Mouse (Mus musculus): ENCODE results near the gene Gucy1a1. TPM values are rescaled to one million over a fixed set of nuclear protein-coding genes. Genes with fewer than 3 reads are reported as not detected.
"Not testable (repeated sequence)": the region's sequence is repeated elsewhere in the genome, so short reads cannot be mapped to it uniquely, and the experiment has no call there.

Gene Gucy1a1
- 10 to 100 TPM; 77.6 to 78.0 TPM for total RNA-seq (2021)
- long read RNA-seq, experiment 1, full-length matches to known transcripts: 24 of 31 reads
- long read RNA-seq, experiment 1, partial matches to known transcripts: 4 of 31 reads
- long read RNA-seq, experiment 1, other reads (novel, unspliced or antisense): 3 of 31 reads
- long read RNA-seq, experiment 2, full-length matches to known transcripts: 24 of 32 reads
- long read RNA-seq, experiment 2, partial matches to known transcripts: 4 of 32 reads
- long read RNA-seq, experiment 2, other reads (novel, unspliced or antisense): 4 of 32 reads

DNA sequence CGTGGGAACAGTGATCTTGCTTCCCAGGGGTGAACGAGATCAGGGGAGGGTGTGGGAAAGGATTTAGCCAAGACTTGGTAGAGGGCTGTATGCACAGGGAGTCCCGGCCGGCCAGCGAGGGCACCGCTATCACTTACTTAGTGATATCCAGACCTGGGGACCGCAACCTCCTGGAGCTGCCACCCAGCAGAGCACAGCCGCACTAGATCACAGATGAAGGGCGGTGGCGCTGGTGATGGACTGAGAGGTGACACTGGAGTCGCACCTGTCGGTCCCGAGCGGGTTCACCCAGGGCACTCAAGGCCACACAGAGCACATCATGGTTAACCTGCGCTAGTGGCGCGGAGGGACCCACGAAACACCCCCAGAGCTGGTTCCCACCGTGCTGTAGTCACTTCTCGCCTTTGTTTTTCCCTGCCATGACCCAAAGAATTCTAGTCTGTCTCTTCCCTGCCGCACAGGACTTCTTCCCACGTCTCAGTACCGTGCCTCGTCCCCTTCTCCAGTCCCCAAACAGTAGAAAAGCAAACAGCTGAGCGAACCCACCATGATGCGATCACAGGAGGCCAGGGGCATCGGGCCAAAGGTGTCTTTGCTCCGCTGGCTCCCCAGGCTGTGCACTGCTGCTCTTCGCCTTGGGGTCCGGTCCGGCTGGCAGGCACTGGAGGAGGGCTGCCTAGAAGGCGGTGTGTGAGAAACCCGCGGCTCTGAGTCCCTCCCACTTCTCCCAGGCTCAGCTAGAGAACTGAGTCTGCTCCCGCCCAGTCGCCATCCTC is at the start of gene Gucy1a1:
Gene Gucy1a1, minus strand, starts transcription at position 664 of the 776 bp plus-strand sequence.
- intact Hi-C loops (cut with DNase I): loop anchor here (10.0 kb wide), 1 partner anchor 189 kb away; no protein-coding TSS in a partner anchor
- DNase-seq (ENCODE audit: low spot score in 2 of 2): peak; percentile 67

DNA sequence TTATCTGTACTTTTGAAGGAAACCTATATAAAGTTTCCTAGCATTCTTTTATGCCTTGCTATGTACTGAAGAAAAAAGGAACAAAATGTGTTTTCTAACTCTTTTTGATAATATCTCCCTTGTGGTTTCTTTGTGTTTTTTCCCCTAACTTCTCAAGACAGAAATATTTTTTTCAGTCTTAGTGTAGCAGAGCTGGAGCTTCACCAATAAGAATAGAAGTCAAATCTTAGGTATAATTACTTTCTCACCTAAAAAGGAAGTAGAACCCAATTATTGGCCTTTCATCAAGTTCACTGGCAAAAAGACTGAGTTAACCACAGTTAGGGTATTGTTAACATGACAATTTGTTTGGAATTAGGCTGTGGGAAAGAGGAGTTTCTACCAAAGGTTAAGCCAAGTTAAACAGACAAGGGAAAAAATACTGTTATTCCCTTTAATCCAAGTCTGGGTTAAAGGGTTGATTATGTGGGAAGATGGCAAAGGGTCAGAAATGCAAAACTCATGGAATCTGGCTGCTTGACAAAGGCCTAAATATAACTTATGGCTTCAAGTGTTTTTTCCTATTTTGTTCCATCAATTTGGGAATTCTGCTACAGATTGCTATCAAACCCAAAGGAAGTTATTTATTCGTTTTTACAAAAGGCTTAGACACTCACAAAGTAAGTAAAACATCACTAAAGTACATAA is 46.1 kb upstream of the Gucy1a1 start:
- intact Hi-C loops (cut with DNase I): loop anchor here (10.0 kb wide), 1 partner anchor 123 kb away; no protein-coding TSS in a partner anchor
- no peak for DNase-seq (ENCODE audit: low spot score in 2 of 2)

DNA sequence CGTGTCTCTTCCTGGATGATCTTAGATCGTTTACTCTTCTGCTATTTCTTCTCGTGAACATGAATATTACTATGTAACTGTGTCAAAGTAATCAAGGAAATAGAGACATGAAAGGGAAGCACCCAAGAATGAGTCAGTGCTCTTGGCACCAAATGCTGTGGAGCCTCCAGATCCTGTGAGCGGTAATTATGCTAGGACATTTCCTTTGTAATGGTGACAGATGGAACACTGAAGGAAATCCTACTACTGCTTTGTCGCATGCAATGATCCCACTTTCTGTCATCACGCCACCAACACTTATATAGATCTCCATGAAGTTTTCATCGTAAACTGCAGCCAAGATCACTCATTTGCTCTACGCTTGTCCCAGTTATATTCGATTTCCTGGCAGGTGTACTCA is 40.0 kb upstream of the Gucy1a1 start:
- peak; percentile 40 to 68 for DNase-seq (ENCODE audit: low spot score in 2 of 2)

DNA sequence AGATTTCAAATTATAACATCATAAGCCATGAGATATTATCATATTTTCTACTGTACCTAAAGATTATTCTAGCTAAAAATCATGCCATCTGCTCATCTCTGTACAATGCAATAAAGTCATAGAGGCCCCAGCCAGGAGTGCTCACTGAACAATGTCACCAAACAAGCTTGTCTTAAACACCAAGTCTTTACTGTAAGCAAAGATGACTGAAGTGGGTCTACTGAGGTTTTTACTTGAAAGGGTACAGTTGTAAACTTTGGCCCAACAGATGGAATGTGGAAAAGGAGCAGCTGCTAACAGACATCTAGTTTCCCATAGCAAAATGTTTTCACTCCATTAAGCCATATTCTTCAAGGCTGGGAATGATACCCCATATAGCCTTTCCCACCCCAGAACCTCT is 35.9 kb upstream of the Gucy1a1 start:
- no peak for DNase-seq (ENCODE audit: low spot score in 2 of 2)
- intact Hi-C loops (cut with DNase I): no loop called here

More for the DNA sequence above, 40.0 kb upstream of the Gucy1a1 start:
- intact Hi-C loops (cut with DNase I): no loop called here

DNA sequence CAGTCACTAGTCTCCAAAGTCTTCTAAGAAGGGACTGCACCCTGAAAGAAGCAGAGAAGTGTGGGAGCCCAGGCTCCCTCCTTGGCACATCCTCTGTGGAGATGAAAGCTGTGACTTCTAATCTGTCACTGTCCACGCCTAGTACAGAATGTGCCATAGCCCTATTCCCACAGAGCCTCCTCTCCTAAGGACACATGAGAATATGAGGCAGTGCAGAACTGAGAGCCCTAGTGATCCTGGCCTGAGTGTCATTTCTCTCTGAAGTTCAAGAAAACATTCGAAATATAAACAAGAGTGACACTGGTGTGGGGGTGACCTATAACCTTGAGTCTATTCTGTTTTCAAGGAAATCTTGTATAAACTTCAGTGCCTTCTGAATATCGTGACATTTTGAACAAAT is 34.7 kb upstream of the Gucy1a1 start:
- intact Hi-C loops (cut with DNase I): no loop called here
- no peak for DNase-seq (ENCODE audit: low spot score in 2 of 2)

DNA sequence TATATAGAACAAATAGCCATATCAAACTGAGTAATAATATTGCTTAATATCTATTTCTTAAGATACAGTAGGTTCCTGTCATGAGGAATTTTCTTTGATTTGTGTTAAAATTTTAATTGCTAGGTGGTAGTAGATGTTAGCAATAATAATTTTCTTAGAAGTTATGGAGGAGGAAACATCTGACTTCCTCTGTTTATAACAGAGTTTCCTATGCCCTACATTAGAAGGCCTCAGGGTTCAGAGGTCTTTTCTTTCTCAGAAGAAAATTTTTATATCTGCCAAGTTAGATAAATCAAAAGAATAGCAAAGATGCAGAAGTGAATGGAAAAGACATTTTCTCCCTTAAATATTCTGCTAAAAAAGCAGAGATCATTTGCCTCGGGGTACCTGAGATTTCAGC is 29.9 kb upstream of the Gucy1a1 start:
- no peak for DNase-seq (ENCODE audit: low spot score in 2 of 2)
- intact Hi-C loops (cut with DNase I): no loop called here

DNA sequence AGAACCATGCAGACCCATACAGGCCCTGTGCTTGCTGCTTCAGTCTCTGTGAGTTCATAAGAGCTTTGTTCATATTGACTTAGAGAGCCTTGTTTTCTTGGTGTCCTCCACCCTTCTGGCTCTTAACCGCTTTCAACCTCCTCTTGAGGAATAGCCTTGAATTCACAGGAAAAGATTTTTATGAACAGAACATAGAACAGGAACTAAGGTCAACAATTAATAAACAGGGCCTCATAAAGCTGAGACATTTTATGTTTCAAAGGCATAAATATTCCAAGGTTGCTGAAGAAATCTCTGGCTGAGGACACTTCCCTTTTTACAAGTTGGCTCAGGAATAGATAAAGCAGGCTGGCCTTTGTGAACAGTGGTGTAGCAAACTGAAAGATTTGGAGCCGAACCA is 21.5 kb upstream of the Gucy1a1 start:
- intact Hi-C loops (cut with DNase I): no loop called here

DNA sequence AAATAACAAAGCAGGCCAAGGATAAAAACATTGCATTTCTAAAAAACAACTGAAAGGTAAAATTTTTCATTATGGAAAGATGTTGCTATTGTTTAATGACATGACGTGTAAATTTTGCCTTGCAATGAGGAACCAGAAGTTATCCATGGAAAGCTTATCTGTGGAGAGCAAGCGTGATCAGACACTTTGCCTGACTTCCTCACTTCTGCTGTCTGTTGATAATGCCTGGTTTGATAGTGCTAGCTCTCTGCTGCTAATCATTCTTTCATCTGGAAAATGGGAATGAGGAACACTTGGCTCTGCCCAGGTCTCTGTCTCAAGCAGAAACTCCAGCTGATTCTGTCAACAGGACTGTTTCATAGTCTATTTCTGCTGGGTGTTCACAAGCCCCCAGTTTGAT is 20.3 kb upstream of the Gucy1a1 start:
- intact Hi-C loops (cut with DNase I): no loop called here
- DNase-seq (ENCODE audit: low spot score in 2 of 2): no peak

More for the DNA sequence above, 21.5 kb upstream of the Gucy1a1 start:
- no peak for DNase-seq (ENCODE audit: low spot score in 2 of 2)

DNA sequence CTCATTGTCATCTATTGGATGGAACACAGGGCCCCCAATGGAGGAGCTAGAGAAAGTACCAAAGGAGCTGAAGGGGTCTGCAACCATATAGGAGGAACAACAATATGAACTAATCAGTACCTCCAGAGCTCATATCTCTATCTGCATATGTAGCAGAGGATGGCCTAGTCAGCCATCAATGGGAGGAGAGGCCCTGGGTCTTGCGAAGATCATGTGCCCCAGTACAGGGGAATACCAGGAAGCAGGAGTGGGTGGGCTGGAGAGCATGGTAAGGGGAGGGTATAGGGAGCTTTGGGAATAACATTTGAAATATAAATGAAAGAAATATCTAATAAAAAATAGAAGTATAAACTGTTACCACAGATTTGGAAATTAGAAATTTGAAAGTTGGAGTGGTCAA is 17.4 kb upstream of the Gucy1a1 start:
- intact Hi-C loops (cut with DNase I); DNase-seq (ENCODE audit: low spot score in 2 of 2): not testable (repeated sequence)

DNA sequence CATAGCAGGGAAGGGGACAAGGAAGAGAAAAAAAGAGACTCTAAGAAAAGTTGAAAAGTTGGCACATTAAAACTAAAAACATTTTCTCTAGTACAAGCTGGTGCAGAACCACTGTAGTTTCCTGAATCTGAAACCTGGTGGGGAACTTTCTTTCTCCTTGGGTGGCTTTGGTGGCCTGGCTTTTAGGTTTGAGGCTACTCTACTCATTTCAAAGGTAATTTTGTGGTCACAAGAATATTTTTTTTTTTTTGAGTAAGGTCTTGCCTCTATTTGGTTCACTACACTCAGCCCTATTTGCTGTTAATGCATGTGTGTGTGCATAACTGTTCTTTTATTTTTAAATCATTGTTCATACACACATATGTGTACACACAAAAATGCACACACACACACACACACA is 389 bp upstream of the Gucy1a1 start:
- intact Hi-C loops (cut with DNase I): loop anchor here (10.0 kb wide), 1 partner anchor 189 kb away; no protein-coding TSS in a partner anchor
- no peak for DNase-seq (ENCODE audit: low spot score in 2 of 2)

DNA sequence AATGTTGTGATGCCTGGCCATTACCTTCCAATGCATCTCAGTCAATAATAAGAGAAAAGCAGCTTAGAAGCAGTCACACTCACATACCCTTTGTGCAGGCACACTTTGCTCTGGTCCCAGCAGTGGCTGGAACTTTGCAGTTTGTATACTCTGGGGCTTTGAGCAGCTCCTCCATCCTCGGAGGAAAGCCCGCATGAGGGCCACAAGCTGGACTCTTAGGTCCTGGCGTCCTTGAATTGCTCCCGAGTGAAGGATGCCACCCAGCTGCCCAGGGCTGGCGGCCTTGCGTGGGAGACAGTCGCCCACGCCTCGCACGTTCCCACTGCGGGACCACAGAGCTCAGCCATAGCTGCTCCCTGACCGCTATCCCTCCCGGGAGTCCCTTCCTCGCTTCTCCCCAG is 864 bp downstream of the Gucy1a1 start:
- DNase-seq (ENCODE audit: low spot score in 2 of 2): no peak
- intact Hi-C loops (cut with DNase I): loop anchor here (5.0 to 10.0 kb wide), 2 partner anchors 72 to 190 kb away; partner anchors contain the start of gene Gucy1b1

DNA sequence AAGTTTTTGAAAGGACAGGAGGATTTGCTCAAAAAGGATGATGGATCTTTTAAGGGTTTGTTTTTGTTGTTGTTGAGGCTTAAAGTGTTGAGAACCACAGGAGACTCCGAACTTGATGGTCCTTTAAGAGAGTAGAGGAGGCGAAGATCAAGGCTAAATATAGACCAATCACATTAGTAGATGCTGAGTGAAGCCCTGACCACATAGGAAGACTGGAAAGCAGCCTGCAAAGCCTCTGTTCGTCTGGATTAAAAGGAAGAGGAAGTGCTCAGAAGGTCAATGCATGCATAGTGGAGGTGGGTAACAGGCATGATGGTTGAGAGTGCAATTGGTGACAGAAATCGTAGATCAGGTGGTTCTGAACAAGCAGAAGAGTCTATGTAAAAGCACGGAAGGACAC is 4.8 kb downstream of the Gucy1a1 start:
- no peak for DNase-seq (ENCODE audit: low spot score in 2 of 2)
- intact Hi-C loops (cut with DNase I): loop anchor here (5.0 to 10.0 kb wide), 2 partner anchors 68 to 194 kb away; partner anchors contain the start of gene Gucy1b1

DNA sequence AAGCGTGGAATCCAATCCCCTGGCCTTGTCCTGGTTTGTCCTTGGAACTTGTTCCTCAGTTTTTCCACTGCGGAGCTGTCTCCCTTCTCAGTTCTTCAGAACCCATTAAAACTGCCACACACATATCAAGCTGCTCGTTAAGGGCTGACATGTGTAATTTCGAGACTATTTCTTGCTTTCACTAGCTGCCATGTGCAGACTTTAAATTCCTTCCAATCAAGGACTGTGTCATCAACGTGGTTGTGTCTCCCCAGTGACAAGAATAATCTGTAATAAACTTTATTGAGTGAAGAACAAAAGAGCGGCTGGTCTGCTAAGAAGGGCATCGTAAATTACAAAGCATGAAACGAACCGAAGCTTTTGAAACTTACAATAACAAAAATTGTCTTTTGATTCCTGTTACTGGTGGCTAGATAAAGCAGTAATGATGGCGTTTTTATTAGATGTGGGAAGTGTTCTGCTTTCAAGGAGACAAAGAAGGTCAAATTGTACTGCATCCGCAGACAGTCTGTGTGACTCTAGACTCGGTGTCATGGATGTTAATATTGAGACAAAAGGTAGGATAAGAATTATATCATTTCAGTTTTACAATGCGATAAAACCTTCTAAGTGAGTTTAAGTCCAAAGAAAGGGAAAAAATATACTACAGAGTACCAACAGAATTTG is 7.5 kb downstream of the Gucy1a1 start:
- intact Hi-C loops (cut with DNase I): no loop called here
- no peak for DNase-seq (ENCODE audit: low spot score in 2 of 2)

DNA sequence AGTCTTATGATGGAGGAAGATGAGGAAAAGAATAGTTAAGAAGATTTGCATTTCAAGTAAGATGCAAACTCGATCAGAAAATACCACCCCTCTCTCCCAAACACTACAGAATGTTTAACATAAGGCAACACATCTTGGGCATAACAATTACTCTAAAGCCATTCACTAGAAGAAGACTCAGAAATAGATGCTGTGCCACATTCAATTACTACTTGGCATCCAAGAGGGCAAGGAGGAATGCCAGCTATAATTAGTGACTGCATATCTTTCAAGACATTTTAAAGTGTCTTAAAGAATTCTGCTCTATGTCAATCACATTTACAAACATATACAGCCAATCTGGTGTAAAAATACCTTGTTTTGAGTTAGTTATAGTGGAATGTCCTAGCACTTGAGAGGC is 10.1 kb downstream of the Gucy1a1 start:
- no peak for DNase-seq (ENCODE audit: low spot score in 2 of 2)
- intact Hi-C loops (cut with DNase I): no loop called here

DNA sequence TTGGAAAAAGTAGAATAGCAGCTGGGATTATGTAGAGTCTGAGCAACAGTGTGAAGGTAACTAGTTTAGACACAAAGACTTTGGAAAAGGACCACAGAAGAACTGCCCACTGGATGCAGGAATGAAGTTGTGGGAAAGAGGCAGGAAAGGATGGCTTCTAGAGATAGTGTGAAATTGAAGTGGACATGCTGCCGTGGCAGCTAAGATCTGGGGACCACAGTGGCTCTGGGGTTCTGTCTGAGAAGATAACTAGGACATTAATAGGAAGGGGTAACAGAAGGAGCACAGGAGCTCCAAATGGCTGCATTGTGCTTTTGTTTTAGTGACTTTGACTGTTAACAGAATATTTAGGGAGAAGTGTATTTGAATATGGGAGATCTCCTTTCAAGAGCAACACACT is 16.3 kb downstream of the Gucy1a1 start:
- no peak for DNase-seq (ENCODE audit: low spot score in 2 of 2)
- intact Hi-C loops (cut with DNase I): no loop called here

DNA sequence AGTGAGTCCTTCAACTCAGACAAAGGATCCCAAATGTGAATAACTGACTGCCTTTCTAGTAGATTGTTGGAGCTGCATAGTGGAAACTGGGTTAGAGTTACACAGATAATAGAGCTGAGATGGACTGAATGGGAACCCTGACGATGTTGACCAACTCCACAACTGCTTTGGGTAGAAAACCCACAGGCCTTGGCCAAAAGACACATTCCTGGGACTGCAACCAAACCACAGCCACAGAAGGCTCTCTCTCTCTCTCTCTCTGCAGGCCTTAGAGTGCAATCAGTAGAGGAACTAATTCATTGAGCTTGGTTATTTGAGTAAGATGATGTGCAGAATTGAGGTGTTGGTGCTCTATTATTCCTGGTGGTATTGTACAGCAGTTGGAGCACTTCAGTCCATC is 21.0 kb downstream of the Gucy1a1 start:
- intact Hi-C loops (cut with DNase I): no loop called here
- no peak for DNase-seq (ENCODE audit: low spot score in 2 of 2)

DNA sequence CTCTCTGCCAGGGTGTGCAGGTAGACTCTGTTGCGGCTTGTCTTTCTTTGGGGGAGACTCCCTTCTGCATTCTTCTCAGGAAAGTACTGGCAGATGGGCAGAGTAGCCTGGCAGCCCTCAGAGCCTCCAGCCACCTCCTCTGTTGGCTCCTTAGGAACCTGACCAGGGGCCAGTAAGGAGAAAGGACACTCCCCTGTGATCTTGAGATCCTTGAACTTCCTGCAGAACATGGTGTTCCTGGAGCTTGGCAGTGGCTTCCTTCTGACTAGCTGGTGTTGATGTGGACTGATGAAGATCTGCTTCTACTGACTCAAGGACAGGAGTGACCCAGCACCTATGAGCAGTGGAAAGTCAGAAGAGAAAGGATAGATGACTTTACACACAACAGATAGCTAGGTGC is 26.7 kb downstream of the Gucy1a1 start:
- DNase-seq (ENCODE audit: low spot score in 2 of 2): no peak
- intact Hi-C loops (cut with DNase I): no loop called here

DNA sequence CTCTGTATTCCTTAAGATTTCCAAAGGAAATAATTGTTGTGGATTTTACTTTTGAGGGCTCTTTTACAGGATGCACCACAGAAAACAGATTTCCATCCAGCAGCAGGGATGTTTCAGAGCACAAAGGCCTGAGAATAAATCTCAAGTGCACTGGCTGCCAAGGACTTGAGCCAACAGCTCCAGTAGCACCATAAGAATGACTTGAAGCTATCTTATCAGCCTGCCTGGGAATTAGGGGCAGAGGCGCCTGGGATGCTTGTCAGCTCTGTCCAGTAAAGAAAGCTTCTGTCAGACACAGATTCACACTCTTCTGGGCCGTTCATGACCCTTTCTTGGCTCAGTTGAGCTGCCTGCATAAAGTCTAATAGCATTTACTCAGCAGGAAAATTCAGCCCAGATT is 33.1 kb downstream of the Gucy1a1 start:
- no peak for DNase-seq (ENCODE audit: low spot score in 2 of 2)
- intact Hi-C loops (cut with DNase I): no loop called here

DNA sequence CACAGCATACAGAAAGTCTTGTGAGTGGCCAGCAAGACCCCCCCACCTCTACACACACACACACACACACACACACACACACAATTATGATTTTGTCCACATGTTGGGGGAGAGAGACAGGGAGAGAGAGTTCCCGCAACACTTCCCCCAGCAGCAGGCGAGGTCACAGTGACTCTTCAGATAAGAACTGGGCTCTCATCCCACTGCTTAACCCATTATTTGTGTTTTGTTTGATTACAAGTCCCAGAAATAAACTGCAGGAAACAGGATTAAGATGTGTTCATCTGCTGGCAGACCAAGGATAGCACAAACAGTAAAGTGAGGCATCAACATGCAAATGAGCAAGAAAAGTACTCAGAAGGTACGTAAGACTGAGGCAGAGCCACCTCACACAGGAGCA is 33.6 kb downstream of the Gucy1a1 start:
- intact Hi-C loops (cut with DNase I): no loop called here
- no peak for DNase-seq (ENCODE audit: low spot score in 2 of 2)

DNA sequence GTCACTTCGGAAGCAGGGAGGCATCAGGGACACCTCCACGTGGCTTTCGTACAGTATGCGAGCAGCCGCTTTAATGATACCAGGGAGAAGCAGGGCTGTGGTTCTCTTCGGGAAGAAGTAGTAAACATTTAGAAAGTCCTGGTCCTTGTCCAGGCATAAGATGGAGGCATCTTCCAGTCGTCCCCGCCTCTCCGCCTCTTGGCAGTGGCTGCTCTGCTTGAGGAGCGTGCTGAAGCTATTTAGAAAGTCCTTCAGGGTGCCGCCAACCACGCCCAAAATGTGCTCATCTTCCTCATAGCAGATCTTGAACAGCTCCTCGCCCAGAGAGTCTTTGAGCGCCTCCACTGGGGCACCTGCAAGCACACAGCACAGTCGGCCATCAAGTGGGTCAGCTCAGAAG is 36.6 kb downstream of the Gucy1a1 start:
- intact Hi-C loops (cut with DNase I): no loop called here
- DNase-seq (ENCODE audit: low spot score in 2 of 2): no peak

Data from left cerebral cortex, postnatal 14 days (tissue).